Mouse (Mus musculus): ENCODE results near the gene Ccdc85c.

The Ccdc85c gene

GRCm38 (mm10) chr12:108215090-108215489 lies 60.1 kb downstream of the Ccdc85c start:
- no peak for DNase-seq

- no peak for DNase-seq
Measured at GRCm38 (mm10) chr12:108213090-108214041, 61.9 kb downstream of the Ccdc85c start.

GRCm38 (mm10) chr12:108212476-108212875 lies 62.7 kb downstream of the Ccdc85c start:
- no peak for DNase-seq

- no peak for DNase-seq
Measured at GRCm38 (mm10) chr12:108212071-108212470, 63.2 kb downstream of the Ccdc85c start.

- DNase-seq, result no peak
Measured at GRCm38 (mm10) chr12:108210623-108211022, 64.6 kb downstream of the Ccdc85c start.

- DNase-seq, result peak; percentile 55 to 65
Measured at GRCm38 (mm10) chr12:108208726-108209438, 66.3 kb downstream of the Ccdc85c start.

- no peak for DNase-seq
Measured at GRCm38 (mm10) chr12:108208216-108208615, 67.0 kb downstream of the Ccdc85c start.

GRCm38 (mm10) chr12:108206641-108207040 lies 68.6 kb downstream of the Ccdc85c start:
- DNase-seq, result peak; percentile 84 to 85

- DNase-seq, result no peak
Measured at GRCm38 (mm10) chr12:108204978-108205377, 70.2 kb downstream of the Ccdc85c start.

- no peak for DNase-seq
Measured at GRCm38 (mm10) chr12:108203895-108204294, 71.3 kb downstream of the Ccdc85c start.

GRCm38 (mm10) chr12:108200094-108200493 lies 75.1 kb downstream of the Ccdc85c start:
- no peak for DNase-seq

GRCm38 (mm10) chr12:108198447-108198846 lies 76.8 kb downstream of the Ccdc85c start:
- DNase-seq, result no peak

GRCm38 (mm10) chr12:108195761-108196160 lies 79.5 kb downstream of the Ccdc85c start:
- DNase-seq, result no peak

GRCm38 (mm10) chr12:108193878-108194277 lies 81.3 kb downstream of the Ccdc85c start:
- DNase-seq, result no peak

- DNase-seq, result no peak
Measured at GRCm38 (mm10) chr12:108187541-108188091, 87.6 kb downstream of the Ccdc85c start.

- no peak for DNase-seq
Measured at GRCm38 (mm10) chr12:108181716-108182115, 93.5 kb downstream of the Ccdc85c start.

- peak; percentile 97 to 98 for DNase-seq
Measured at GRCm38 (mm10) chr12:108179321-108180266, 95.6 kb downstream of the Ccdc85c start, which contains the start of gene Ccnk. Gene Ccnk, plus strand, starts transcription at chr12:108179579.

- DNase-seq, result no peak
Measured at GRCm38 (mm10) chr12:108179246-108179320, 96.1 kb downstream of the Ccdc85c start, which contains the start of gene Setd3. Gene Setd3, minus strand, starts transcription at chr12:108179314.

- DNase-seq, result peak; percentile 64 to 69
Measured at GRCm38 (mm10) chr12:108178331-108179245, 96.6 kb downstream of the Ccdc85c start.

- DNase-seq, result no peak
Measured at GRCm38 (mm10) chr12:108176366-108176765, 98.9 kb downstream of the Ccdc85c start.
